In genomic region chr2:172441176-172441575, GRCm38 (mm10) we compare ENCODE assay signal across 8 mouse cellular contexts. TPM values are rescaled to one million over a fixed set of nuclear protein-coding genes. Genes with fewer than 3 reads are reported as not detected.
DNase-seq lines count a peak whose midpoint lies in the region; ATAC-seq and TF ChIP-seq lines count a peak whose summit lies in the region.

No protein-coding gene starts in this region.

- H3K9ac ChIP-seq in forebrain, embryonic 13.5 days, result peak overlapping the region; percentile 78
- H3K9ac ChIP-seq in limb, embryonic 12.5 days (replicated peaks), result peak overlapping the region; percentile 69
- peak overlapping the region; percentile 79 for H3K9ac ChIP-seq in midbrain, postnatal 0 days (replicated peaks; ENCODE audit: low read length, poor library complexity, severe bottlenecking)

- 26% methylated on average over 6 of the region's 6 CpGs for WGBS in forebrain, embryonic 13.5 days
- WGBS in limb, embryonic 12.5 days, result 30% methylated on average over 6 of the region's 6 CpGs
- WGBS in midbrain, postnatal 0 days, result 32% methylated on average over 6 of the region's 6 CpGs

- DNase-seq in CD4-positive, CD25-positive, alpha-beta regulatory T cell, adult 2 months (ENCODE audit: low read depth, low spot score), result peak; percentile 44
- peak; percentile 45 for DNase-seq in MN1 (ENCODE audit: low spot score)
- no peak for DNase-seq in midbrain, postnatal 0 days (ENCODE audit: low spot score)
- no peak for DNase-seq in frontal cortex, adult 2 months (ENCODE audit: extremely low spot score in 1 of 2, low spot score in 1 of 2)
- DNase-seq in cerebellum, postnatal 25 days, result no peak

- ATAC-seq in CD4-positive, CD25-positive, alpha-beta regulatory T cell, adult 4 months, result no peak
- no peak for ATAC-seq in forebrain, embryonic 13.5 days
- no peak for ATAC-seq in limb, embryonic 12.5 days (ENCODE audit: insufficient number of reproducible peaks, insufficient read depth, low FRiP score, low TSS enrichment, low read depth)
- no peak for ATAC-seq in midbrain, postnatal 0 days (ENCODE audit: low FRiP score)

- H3K9me3 ChIP-seq in forebrain, embryonic 13.5 days (replicated peaks), result no peaks in the 10 kb centered on the region
- H3K9me3 ChIP-seq in limb, embryonic 12.5 days, result no peaks in the 10 kb centered on the region
- no peaks in the 10 kb centered on the region for H3K9me3 ChIP-seq in midbrain, postnatal 0 days (ENCODE audit: low read length)

- peak overlapping the region; percentile 82 for H3K4me3 ChIP-seq in forebrain, embryonic 13.5 days
- H3K4me3 ChIP-seq in limb, embryonic 12.5 days (replicated peaks), result peak overlapping the region; percentile 80
- peak overlapping the region; percentile 74 for H3K4me3 ChIP-seq in midbrain, postnatal 0 days (ENCODE audit: low read depth, low read length)

- peak overlapping the region; percentile 93 for H3K4me2 ChIP-seq in forebrain, embryonic 13.5 days
- peak overlapping the region; percentile 87 for H3K4me2 ChIP-seq in limb, embryonic 12.5 days
- peak overlapping the region; percentile 92 for H3K4me2 ChIP-seq in midbrain, postnatal 0 days (ENCODE audit: low read depth, low read length, poor library complexity, severe bottlenecking)

- no peak overlapping the region for H3K27ac ChIP-seq in forebrain, embryonic 13.5 days
- no peak overlapping the region for H3K27ac ChIP-seq in limb, embryonic 12.5 days
- H3K27ac ChIP-seq in midbrain, postnatal 0 days (ENCODE audit: low read depth, low read length), result no peak overlapping the region

- no peak for TF ChIP-seq CTCF in midbrain, postnatal 0 days (IDR thresholded peaks at IDR 0.05)

- H3K36me3 ChIP-seq in forebrain, embryonic 13.5 days (ENCODE audit: poor library complexity, severe bottlenecking), result peaks cover 17% of the 10 kb centered on the region
- peaks cover 19% of the 10 kb centered on the region for H3K36me3 ChIP-seq in limb, embryonic 12.5 days
- H3K36me3 ChIP-seq in midbrain, postnatal 0 days (ENCODE audit: insufficient read depth, low read length), result peaks cover 12% of the 10 kb centered on the region

- H3K4me1 ChIP-seq in forebrain, embryonic 13.5 days, result peaks cover 18% of the 10 kb centered on the region
- H3K4me1 ChIP-seq in limb, embryonic 12.5 days (replicated peaks), result peaks cover 14% of the 10 kb centered on the region
- peaks cover 11% of the 10 kb centered on the region; the same call in 1 of the 2 replicates for H3K4me1 ChIP-seq in midbrain, postnatal 0 days (ENCODE audit: insufficient read depth, low read length)

- no peaks in the 10 kb centered on the region for H3K27me3 ChIP-seq in forebrain, embryonic 13.5 days
- H3K27me3 ChIP-seq in limb, embryonic 12.5 days, result no peaks in the 10 kb centered on the region
- H3K27me3 ChIP-seq in midbrain, postnatal 0 days (ENCODE audit: insufficient read depth, low read length), result no peaks in the 10 kb centered on the region

RNA-seq across cellular contexts. Expression of gene Rtf2, which starts 0.8 kb away (rescaled TPM):
- 100 to 1,000 TPM; 139 to 161 TPM for polyA plus RNA-seq in CD4-positive, CD25-positive, alpha-beta regulatory T cell, adult 4 months (2017; shearing (Covaris generic))
- polyA plus RNA-seq in forebrain, embryonic 13.5 days (2015; fragmentation: Nextera tagmentation; extraction: Ambion mirVana), result 99.2 and 99.3 TPM in 2 replicates
- polyA plus RNA-seq in limb, embryonic 12.5 days (2016; fragmentation: Nextera tagmentation; extraction: Ambion mirVana), result 67.7 and 69.1 TPM in 2 replicates
- total RNA-seq in midbrain, postnatal 0 days (2014; rRNA removed), result 62.0 and 67.0 TPM in 2 replicates
- 85.0 and 89.2 TPM in 2 replicates for polyA plus RNA-seq in midbrain, postnatal 0 days (2015; fragmentation: Nextera tagmentation; extraction: Ambion mirVana)
- 77.9 and 79.1 TPM in 2 replicates for polyA plus RNA-seq in frontal cortex, adult 2 months (2012; rRNA removed)

RNA-seq across cellular contexts. Expression of gene Gcnt7, which starts 17.2 kb away (rescaled TPM):
- 1 to 10 TPM; 3.9 to 4.7 TPM for polyA plus RNA-seq in CD4-positive, CD25-positive, alpha-beta regulatory T cell, adult 4 months (2017; shearing (Covaris generic))
- polyA plus RNA-seq in forebrain, embryonic 13.5 days (2015; fragmentation: Nextera tagmentation; extraction: Ambion mirVana), result 1.6 and 2.4 TPM in 2 replicates
- polyA plus RNA-seq in limb, embryonic 12.5 days (2016; fragmentation: Nextera tagmentation; extraction: Ambion mirVana), result 1.9 and 2.4 TPM in 2 replicates
- total RNA-seq in midbrain, postnatal 0 days (2014; rRNA removed), result not detected in 2 replicates
- polyA plus RNA-seq in midbrain, postnatal 0 days (2015; fragmentation: Nextera tagmentation; extraction: Ambion mirVana), result 0.77 and 1.2 TPM in 2 replicates
- 0.04 TPM in 1 of 2 replicates, not detected in the other for polyA plus RNA-seq in frontal cortex, adult 2 months (2012; rRNA removed)

RNA-seq across cellular contexts. Expression of gene Fam209, which starts 31.1 kb away (rescaled TPM):
- 1 to 10 TPM; 1.6 to 2.5 TPM for polyA plus RNA-seq in CD4-positive, CD25-positive, alpha-beta regulatory T cell, adult 4 months (2017; shearing (Covaris generic))
- 0.76 and 0.98 TPM in 2 replicates for polyA plus RNA-seq in forebrain, embryonic 13.5 days (2015; fragmentation: Nextera tagmentation; extraction: Ambion mirVana)
- polyA plus RNA-seq in limb, embryonic 12.5 days (2016; fragmentation: Nextera tagmentation; extraction: Ambion mirVana), result not detected in 2 replicates
- not detected in 2 replicates for total RNA-seq in midbrain, postnatal 0 days (2014; rRNA removed)
- 0.43 and 0.47 TPM in 2 replicates for polyA plus RNA-seq in midbrain, postnatal 0 days (2015; fragmentation: Nextera tagmentation; extraction: Ambion mirVana)
- polyA plus RNA-seq in frontal cortex, adult 2 months (2012; rRNA removed), result 0.24 TPM in 1 of 2 replicates, not detected in the other

RNA-seq across cellular contexts. Expression of gene Cass4, which starts 47.6 kb away (rescaled TPM):
- polyA plus RNA-seq in CD4-positive, CD25-positive, alpha-beta regulatory T cell, adult 4 months (2017; shearing (Covaris generic)), result 10 to 100 TPM in 1 of 2 experiments, 1 to 10 TPM in 1; 6.8 to 10.5 TPM
- polyA plus RNA-seq in forebrain, embryonic 13.5 days (2015; fragmentation: Nextera tagmentation; extraction: Ambion mirVana), result 0.05 TPM in 1 of 2 replicates, not detected in the other
- polyA plus RNA-seq in limb, embryonic 12.5 days (2016; fragmentation: Nextera tagmentation; extraction: Ambion mirVana), result 0.24 and 0.31 TPM in 2 replicates
- total RNA-seq in midbrain, postnatal 0 days (2014; rRNA removed), result 0.05 and 0.52 TPM in 2 replicates
- polyA plus RNA-seq in midbrain, postnatal 0 days (2015; fragmentation: Nextera tagmentation; extraction: Ambion mirVana), result 0.07 and 0.11 TPM in 2 replicates
- 0.29 and 0.38 TPM in 2 replicates for polyA plus RNA-seq in frontal cortex, adult 2 months (2012; rRNA removed)

Comparison
In these comparisons a context has a peak if more than half of its experiments do, and no peak if none do; other contexts are left out.
1. DNase-seq: peak in CD4-positive, CD25-positive, alpha-beta regulatory T cell, adult 2 months (single experiment) and MN1 (single experiment); none in midbrain, postnatal 0 days (single experiment), frontal cortex, adult 2 months (0 of 2) and cerebellum, postnatal 25 days (0 of 2).
2. Peak in every context shown above with its lines, with median percentiles within 50 percentile points of each other: H3K4me2 ChIP-seq, H3K4me3 ChIP-seq and H3K9ac ChIP-seq.